Mouse (Mus musculus) layer of hippocampus, adult 6 months (tissue): ENCODE results near the gene Ccdc92b. TPM values are rescaled to one million over a fixed set of nuclear protein-coding genes. Genes with fewer than 3 reads are reported as not detected.

Experiments
- long read RNA-seq, 2 experiments: library from polyadenylated mRNA; unstranded; transcript quantifications; one replicate each; pipeline ENCODE4 v2.0.0; 2019 to 2020
- polyA plus RNA-seq: library from polyadenylated mRNA; unstranded; fragments of <200 nt; fragmentation: Nextera tagmentation; gene quantifications from 2 replicates; pipeline ENCODE4 v1.2.3, GENCODE M21; 2021

Gene Ccdc92b
- polyA plus RNA-seq: 1.9 and 2.6 TPM in 2 replicates
- long read RNA-seq, experiment 1, full-length matches to known transcripts: 2 of 12 reads
- long read RNA-seq, experiment 1, partial matches to known transcripts: 10 of 12 reads
- long read RNA-seq, experiment 1, other reads (novel, unspliced or antisense): 0 of 12 reads
- long read RNA-seq, experiment 2, full-length matches to known transcripts: 9 of 27 reads
- long read RNA-seq, experiment 2, partial matches to known transcripts: 13 of 27 reads
- long read RNA-seq, experiment 2, other reads (novel, unspliced or antisense): 5 of 27 reads

GRCm38 (mm10) chr11:74619201-74619955 lies at the start of gene Ccdc92b:
TSS of gene Ccdc92b (plus strand) at chr11:74619605.

GRCm38 (mm10) chr11:74610545-74611176 lies 8.7 kb upstream of the Ccdc92b start, which contains the start of gene Rap1gap2:
TSS of gene Rap1gap2 (minus strand) at chr11:74610915.

GRCm38 (mm10) chr11:74649095-74649646 lies 29.8 kb downstream of the Ccdc92b start, which contains the start of gene Cluh:
TSS of gene Cluh (plus strand) at chr11:74649495.

Other genes starting within 250 kb of the Ccdc92b start
- 13.0 and 13.2 TPM in 2 replicates for gene Rap1gap2, start 8.7 kb upstream of the Ccdc92b start, polyA plus RNA-seq
- gene Cluh, start 29.9 kb downstream of the Ccdc92b start, polyA plus RNA-seq: 14.8 and 15.0 TPM in 2 replicates
- 27.9 and 29.9 TPM in 2 replicates for gene Pafah1b1, start 105.1 kb downstream of the Ccdc92b start, polyA plus RNA-seq
- 13.3 and 19.1 TPM in 2 replicates for gene Mettl16, start 151.2 kb downstream of the Ccdc92b start, polyA plus RNA-seq
- 3.7 and 4.3 TPM in 2 replicates for gene Mnt, start 211.3 kb downstream of the Ccdc92b start, polyA plus RNA-seq